Mouse (Mus musculus): Measurements from ENCODE around the gene Slc30a9.

DNA sequence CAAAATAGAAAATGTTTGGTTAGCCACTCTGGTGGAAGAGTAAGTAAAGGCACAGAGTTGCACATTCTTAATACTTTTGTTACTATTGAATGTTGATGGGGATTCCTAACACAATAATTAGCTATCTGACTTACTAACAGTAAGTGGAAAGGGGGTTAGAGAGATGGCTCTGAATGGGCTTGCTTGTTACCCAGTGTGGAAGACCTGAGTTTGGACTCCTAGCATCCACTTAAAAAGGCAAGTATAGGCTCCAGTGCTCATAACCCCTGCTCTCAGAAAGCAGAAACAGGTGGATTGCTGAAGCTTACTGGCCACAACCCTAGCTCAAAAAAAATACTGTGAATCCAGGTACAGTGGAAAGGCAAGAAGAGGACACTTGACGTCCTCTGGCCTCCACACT, 10.6 kb upstream of the Slc30a9 start:
- no peak for TF ChIP-seq POLR2A (IDR thresholded peaks at IDR 0.05; ENCODE audit: borderline replicate concordance, insufficient read depth, low read length)
- no peak for TF ChIP-seq CTCF (IDR thresholded peaks at IDR 0.05; ENCODE audit: borderline replicate concordance, insufficient read depth, low read depth, low read length)

Measured in cerebellum, adult 2 months (tissue).